In the genomic region with DNA sequence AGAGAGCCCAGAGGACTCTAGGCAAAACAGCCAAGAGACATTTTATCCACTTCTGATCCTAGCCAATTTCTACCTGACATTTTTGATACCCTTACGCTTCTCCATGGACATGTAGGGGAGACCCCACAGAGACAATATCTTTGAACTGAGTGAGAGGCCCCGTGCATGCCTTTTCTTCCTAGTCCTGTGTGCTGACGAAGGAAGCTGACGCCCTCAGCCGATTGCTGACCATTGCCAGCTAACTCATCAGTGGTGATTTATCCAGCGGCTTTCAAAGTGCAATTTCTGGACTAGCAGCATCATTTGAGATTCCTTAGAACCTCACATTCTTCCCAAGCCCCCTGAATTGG, we compare ENCODE assay signal across 8 mouse cellular contexts.
DNase-seq lines count a peak whose midpoint lies in the region; ATAC-seq and TF ChIP-seq lines count a peak whose summit lies in the region.

No protein-coding gene starts in this region.

- no peaks in the 10 kb centered on the region for H3K9me3 ChIP-seq in kidney, embryonic 15.5 days (replicated peaks)
- H3K9me3 ChIP-seq in forebrain, embryonic 15.5 days: no peaks in the 10 kb centered on the region
- H3K9me3 ChIP-seq in limb, embryonic 13.5 days: no peaks in the 10 kb centered on the region
- no peaks in the 10 kb centered on the region for H3K9me3 ChIP-seq in stomach, embryonic 14.5 days (ENCODE audit: control insufficient read depth, low read depth, low read length)

- no peak overlapping the region for H3K9ac ChIP-seq in kidney, embryonic 15.5 days
- no peak overlapping the region; the same call in 1 of the 2 replicates for H3K9ac ChIP-seq in forebrain, embryonic 15.5 days (replicated peaks)
- no peak overlapping the region for H3K9ac ChIP-seq in limb, embryonic 13.5 days
- H3K9ac ChIP-seq in stomach, embryonic 14.5 days (replicated peaks; ENCODE audit: low read depth, low read length): no peak overlapping the region

- no peak for TF ChIP-seq CTCF in kidney, adult 2 months (conservative IDR thresholded peaks at IDR 0.05; ENCODE audit: insufficient read depth, insufficient read length, low read depth, low read length)

- WGBS in kidney, embryonic 15.5 days: 63% methylated on average over 6 of the region's 6 CpGs
- 39% methylated on average over 6 of the region's 6 CpGs for WGBS in kidney, adult 2 months
- WGBS in forebrain, embryonic 15.5 days: 60% methylated on average over 6 of the region's 6 CpGs
- 68% methylated on average over 6 of the region's 6 CpGs for WGBS in limb, embryonic 13.5 days
- WGBS in stomach, embryonic 14.5 days: 38% methylated on average over 6 of the region's 6 CpGs

- ATAC-seq in kidney, embryonic 15.5 days (replicated peaks; ENCODE audit: low FRiP score): no peak
- ATAC-seq in forebrain, embryonic 15.5 days (replicated peaks): peak; percentile 66
- no peak for ATAC-seq in limb, embryonic 13.5 days (ENCODE audit: low FRiP score, low read depth)
- ATAC-seq in stomach, embryonic 14.5 days (ENCODE audit: insufficient number of reproducible peaks, insufficient read depth, low FRiP score, low read depth): 0 out of 2 replicates have a peak, but pooled peaks have one; percentile 46

- H3K4me3 ChIP-seq in kidney, embryonic 15.5 days (replicated peaks): peak overlapping the region; percentile 28; the same call in 1 of the 2 replicates
- H3K4me3 ChIP-seq in kidney, adult 2 months (ENCODE audit: insufficient read depth, low read depth, low read length): no peak overlapping the region
- peak overlapping the region; percentile 24 for H3K4me3 ChIP-seq in forebrain, embryonic 15.5 days
- H3K4me3 ChIP-seq in limb, embryonic 13.5 days: no peak overlapping the region
- peak overlapping the region; percentile 5; the same call in 1 of the 2 replicates for H3K4me3 ChIP-seq in stomach, embryonic 14.5 days (ENCODE audit: low read depth, low read length)

- peaks cover 11% of the 10 kb centered on the region for H3K4me1 ChIP-seq in kidney, embryonic 15.5 days
- no peaks in the 10 kb centered on the region; the same call in 1 of the 2 replicates for H3K4me1 ChIP-seq in kidney, adult 2 months (ENCODE audit: control insufficient read depth, insufficient read depth, low read length)
- H3K4me1 ChIP-seq in forebrain, embryonic 15.5 days: peaks cover 14% of the 10 kb centered on the region
- peaks cover 10% of the 10 kb centered on the region for H3K4me1 ChIP-seq in limb, embryonic 13.5 days
- H3K4me1 ChIP-seq in stomach, embryonic 14.5 days (ENCODE audit: control insufficient read depth, insufficient read depth, low read length): peaks cover 6% of the 10 kb centered on the region

- DNase-seq in kidney, adult 2 months: no peak
- peak; percentile 32 for DNase-seq in cerebellum, adult 11-12 months
- DNase-seq in gastrocnemius, postnatal 14 days: no peak
- no peak for DNase-seq in lung, postnatal 10 days

- H3K4me2 ChIP-seq in kidney, embryonic 15.5 days: peak overlapping the region; percentile 61
- peak overlapping the region; percentile 43 for H3K4me2 ChIP-seq in forebrain, embryonic 15.5 days (replicated peaks)
- H3K4me2 ChIP-seq in limb, embryonic 13.5 days (replicated peaks): peak overlapping the region; percentile 58
- peak overlapping the region; percentile 41 for H3K4me2 ChIP-seq in stomach, embryonic 14.5 days (replicated peaks; ENCODE audit: low read depth, low read length)

- intact Hi-C loops in gastrocnemius, postnatal 14 days (cut with DNase I; ENCODE audit: low total_unique reads): no loop called here

- H3K27me3 ChIP-seq in kidney, embryonic 15.5 days: no peaks in the 10 kb centered on the region
- H3K27me3 ChIP-seq in kidney, adult 2 months (replicated peaks; ENCODE audit: control insufficient read depth, insufficient read depth, low read length): no peaks in the 10 kb centered on the region
- no peaks in the 10 kb centered on the region for H3K27me3 ChIP-seq in forebrain, embryonic 15.5 days
- H3K27me3 ChIP-seq in limb, embryonic 13.5 days: peaks cover 7% of the 10 kb centered on the region; the same call in 1 of the 2 replicates
- H3K27me3 ChIP-seq in stomach, embryonic 14.5 days (ENCODE audit: control insufficient read depth, insufficient read depth, low read length): no peaks in the 10 kb centered on the region

- H3K27ac ChIP-seq in kidney, embryonic 15.5 days: no peak overlapping the region
- H3K27ac ChIP-seq in kidney, adult 2 months (ENCODE audit: insufficient read depth, low read depth, low read length): no peak overlapping the region
- peak overlapping the region; percentile 3; the same call in 1 of the 2 replicates for H3K27ac ChIP-seq in forebrain, embryonic 15.5 days (replicated peaks)
- H3K27ac ChIP-seq in limb, embryonic 13.5 days: no peak overlapping the region
- H3K27ac ChIP-seq in stomach, embryonic 14.5 days (ENCODE audit: low read length): peak overlapping the region; percentile 22; the same call in 1 of the 2 replicates

- H3K36me3 ChIP-seq in kidney, embryonic 15.5 days: no peaks in the 10 kb centered on the region
- H3K36me3 ChIP-seq in kidney, adult 2 months (ENCODE audit: control insufficient read depth, insufficient read depth, low read length): no peaks in the 10 kb centered on the region
- no peaks in the 10 kb centered on the region for H3K36me3 ChIP-seq in forebrain, embryonic 15.5 days
- H3K36me3 ChIP-seq in limb, embryonic 13.5 days: no peaks in the 10 kb centered on the region
- no peaks in the 10 kb centered on the region for H3K36me3 ChIP-seq in stomach, embryonic 14.5 days (ENCODE audit: control insufficient read depth, insufficient read depth, low read length)

- no peak for TF ChIP-seq POLR2A in kidney, adult 2 months (IDR thresholded peaks at IDR 0.05; ENCODE audit: low read depth, low read length)

Comparison
In these comparisons a context has a peak if more than half of its experiments do, and no peak if none do; other contexts are left out.
1. H3K4me3 ChIP-seq: peak in kidney, embryonic 15.5 days (single experiment), forebrain, embryonic 15.5 days (single experiment) and stomach, embryonic 14.5 days (single experiment); none in kidney, adult 2 months (single experiment) and limb, embryonic 13.5 days (single experiment).
2. ATAC-seq: peak in forebrain, embryonic 15.5 days (single experiment) and stomach, embryonic 14.5 days (single experiment); none in kidney, embryonic 15.5 days (single experiment) and limb, embryonic 13.5 days (single experiment).
3. H3K27ac ChIP-seq: peak in forebrain, embryonic 15.5 days (single experiment) and stomach, embryonic 14.5 days (single experiment); none in kidney, embryonic 15.5 days (single experiment), kidney, adult 2 months (single experiment) and limb, embryonic 13.5 days (single experiment).
4. Peak in every context shown above with its lines, with median percentiles within 50 percentile points of each other: H3K4me2 ChIP-seq.